Mouse (Mus musculus) C2C12 (cell line): ENCODE measurements at regions not wholly inside any gene's neighbourhood (a gene's known extent, or its start where the extent isn't known, plus 50 kb on each side); places are given as distances from the start of the nearest gene placed in this dataset.
"Not testable (repeated sequence)": the region's sequence is repeated elsewhere in the genome, so short reads cannot be mapped to it uniquely, and the experiment has no call there.

Source experiments
- CEBPB ChIP-seq: IDR thresholded peaks from one replicate; pipeline ENCODE4 v1.6.1; 2011; ENCODE audit warnings: low read depth, mild to moderate bottlenecking, control low read depth, moderate library complexity
- CTCF ChIP-seq: IDR thresholded peaks from one replicate; pipeline ENCODE4 v1.5.1; 2011; ENCODE audit not compliant: control insufficient read depth, insufficient read depth, insufficient read length
- MYOG ChIP-seq: IDR thresholded peaks from one replicate; pipeline ENCODE4 v1.6.1; 2011; ENCODE audit not compliant: control insufficient read depth, insufficient read length; ENCODE audit errors: extremely low read depth
- USF1 ChIP-seq: IDR thresholded peaks from one replicate; pipeline ENCODE4 v1.6.1; 2011; ENCODE audit warnings: low read depth, mild to moderate bottlenecking, control low read depth, moderate library complexity

- TF ChIP-seq CTCF, MYOG, USF1, CEBPB: not testable (repeated sequence)
Measured at GRCm38 (mm10) chr3:134339093-134339695, 102.9 kb downstream of the Cxxc4 start.
